Mouse (Mus musculus) CH12F3 (cell line): ENCODE results near the gene Rab7b.

ENCODE experiments used
- in situ Hi-C: fragments of 300-500 bp; cut with MboI; formaldehyde crosslinking; loops from 2 replicates; pipeline ENCODE4 v1.14.3; 2020; ENCODE audit warnings: low sequenced_read_pairs

Gene Rab7b

DNA sequence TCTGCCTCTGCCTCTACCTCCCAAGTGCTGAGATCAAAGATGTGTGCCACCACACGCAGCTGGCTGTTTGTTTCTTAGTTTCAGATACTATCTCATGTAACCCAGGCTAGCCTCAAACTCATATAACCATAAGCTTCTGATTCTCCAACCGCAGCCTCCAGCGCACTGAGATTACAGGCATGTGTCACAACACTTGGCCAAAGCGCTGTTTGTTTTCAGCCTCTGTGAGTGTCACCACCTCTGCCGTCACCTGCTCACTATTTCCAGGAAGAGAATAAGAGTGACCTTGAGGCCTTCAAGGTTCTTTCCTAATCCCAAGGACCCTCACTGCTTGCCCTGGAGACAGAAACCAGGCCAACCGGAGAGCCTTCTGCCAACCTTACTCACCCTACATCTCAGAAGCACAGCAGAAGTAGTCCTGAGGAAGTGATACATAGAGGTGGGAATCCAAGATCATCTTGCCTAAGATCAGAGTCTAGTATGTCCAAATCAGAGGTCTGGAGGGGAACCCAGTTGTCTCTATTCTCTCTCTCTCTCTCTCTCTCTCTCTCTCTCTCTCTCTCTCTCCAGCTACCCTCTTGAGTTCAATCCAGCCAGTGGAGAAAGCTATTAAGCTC, 46.3 kb downstream of the Rab7b start:
- in situ Hi-C loops: no loop called here

DNA sequence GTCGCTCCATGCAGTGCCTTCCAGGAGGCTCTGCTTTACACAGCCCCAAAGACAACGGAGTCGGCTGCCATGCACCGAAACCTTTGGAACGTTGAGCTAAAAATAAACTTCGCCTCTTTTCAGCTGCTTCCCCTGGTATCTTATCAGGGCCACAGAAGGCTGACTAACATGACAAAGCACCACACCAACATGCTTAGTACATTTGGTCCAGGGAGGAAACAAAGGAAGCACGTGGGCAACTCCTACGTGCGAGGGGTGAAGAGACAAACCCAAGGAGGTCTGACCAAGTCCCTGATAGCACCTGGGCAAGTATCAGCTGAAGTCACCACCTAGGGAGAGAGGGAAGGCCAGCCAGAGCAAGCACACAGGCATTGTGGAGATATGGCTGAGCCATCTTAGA, 48.0 kb downstream of the Rab7b start:
- in situ Hi-C loops: no loop called here

DNA sequence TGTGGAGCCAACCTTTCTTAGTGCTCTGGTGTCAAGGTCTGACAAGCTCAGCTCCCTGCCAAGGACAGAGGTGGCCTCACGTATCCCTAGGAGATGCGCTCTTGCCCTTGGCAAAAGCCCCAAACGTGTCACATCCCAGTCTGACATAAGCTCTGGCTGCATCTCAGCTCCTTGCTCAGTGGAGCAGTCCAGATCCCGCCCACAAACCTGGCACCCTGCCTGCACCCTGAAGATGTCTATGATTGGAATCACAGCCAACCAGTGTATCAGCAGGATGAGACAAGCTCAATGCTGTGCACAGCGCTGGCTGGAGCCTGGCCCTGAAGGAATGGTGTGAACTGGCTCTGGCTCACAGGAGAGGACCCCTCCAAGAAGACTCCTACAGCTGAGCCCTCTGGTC, 48.8 kb downstream of the Rab7b start:
- in situ Hi-C loops: no loop called here

DNA sequence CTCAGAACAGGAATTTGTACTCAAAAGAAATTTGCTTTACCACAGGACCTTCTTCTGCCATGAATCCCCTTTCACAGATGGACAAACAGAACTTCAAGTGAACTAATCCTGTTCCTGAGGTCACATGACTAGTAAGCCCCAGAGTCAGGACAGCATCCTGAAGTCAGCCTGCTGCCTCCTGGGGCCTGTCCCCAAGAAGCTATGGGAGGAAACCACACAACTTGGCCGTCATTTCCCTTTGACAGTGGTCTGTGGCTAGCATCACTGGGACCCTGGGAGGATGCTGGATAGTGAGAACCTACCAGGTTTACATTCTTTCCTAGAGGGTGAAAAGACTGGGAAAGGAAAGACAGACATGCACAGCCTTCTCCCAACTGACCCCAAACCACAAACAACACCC, 50.3 kb downstream of the Rab7b start:
- in situ Hi-C loops: no loop called here

DNA sequence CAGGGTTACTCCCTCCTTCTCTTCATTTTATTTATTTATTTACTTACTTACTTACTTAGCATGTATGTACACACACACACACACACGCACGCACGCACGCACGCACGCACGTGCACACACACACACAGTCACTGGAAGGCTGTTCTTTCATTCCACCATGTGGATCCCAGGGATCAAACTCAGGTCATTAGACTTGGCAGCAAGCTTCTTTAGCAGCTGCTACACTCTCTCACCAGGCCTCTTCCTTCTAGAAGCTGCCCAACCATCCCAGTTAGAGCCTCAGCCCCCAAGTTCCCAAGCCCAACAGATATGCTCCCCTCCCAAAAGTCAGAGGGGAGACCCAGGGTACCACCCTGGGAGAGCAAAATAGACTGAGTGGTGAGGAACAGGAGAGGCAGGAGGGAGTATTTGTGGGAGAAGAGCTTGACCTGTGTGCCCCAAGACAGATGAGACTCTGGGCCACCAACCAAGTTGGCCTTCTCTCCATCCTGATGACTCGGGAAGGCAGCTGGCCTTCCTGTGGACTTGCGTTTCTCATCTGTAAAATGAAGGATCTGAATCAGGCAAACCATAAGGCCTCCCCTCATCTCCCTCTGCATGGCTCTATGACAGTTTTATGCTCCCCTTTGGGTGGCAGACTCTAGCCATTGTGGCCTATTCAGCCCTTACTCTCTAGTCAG, 51.1 kb downstream of the Rab7b start:
- in situ Hi-C loops: no loop called here

DNA sequence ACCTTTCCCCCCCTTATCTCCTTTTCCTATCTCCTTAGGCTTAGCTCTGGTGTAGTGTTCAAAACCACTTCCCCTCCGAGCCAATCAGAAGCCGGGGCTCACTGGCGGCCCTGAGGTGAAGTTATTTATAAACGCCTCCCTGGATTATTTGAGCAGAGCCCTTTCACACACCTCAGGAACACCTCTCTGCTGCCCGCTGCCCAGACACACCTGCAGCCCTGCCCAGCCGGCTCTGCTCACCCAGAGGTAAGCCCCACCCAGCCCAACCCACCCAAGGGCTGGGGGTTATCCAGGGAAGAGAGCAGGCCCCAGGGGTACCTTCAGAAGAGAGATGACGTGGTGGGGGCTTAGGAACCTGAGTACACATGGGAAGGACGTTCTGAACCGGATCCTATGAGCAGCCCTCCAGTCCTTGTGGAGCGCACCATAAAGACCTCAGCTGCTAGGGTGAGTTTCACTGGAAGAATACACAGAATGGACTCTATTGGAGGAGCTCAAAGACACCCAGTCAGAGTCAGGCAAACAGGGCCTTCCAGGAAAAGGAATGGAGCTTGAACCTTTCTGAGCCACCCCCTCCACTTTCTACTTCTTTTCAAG, 55.5 kb downstream of the Rab7b start, which contains the start of gene Slc26a9:
Gene Slc26a9 (plus strand): TSS at position 155 of the 597 bp plus-strand sequence.
- in situ Hi-C loops: no loop called here

DNA sequence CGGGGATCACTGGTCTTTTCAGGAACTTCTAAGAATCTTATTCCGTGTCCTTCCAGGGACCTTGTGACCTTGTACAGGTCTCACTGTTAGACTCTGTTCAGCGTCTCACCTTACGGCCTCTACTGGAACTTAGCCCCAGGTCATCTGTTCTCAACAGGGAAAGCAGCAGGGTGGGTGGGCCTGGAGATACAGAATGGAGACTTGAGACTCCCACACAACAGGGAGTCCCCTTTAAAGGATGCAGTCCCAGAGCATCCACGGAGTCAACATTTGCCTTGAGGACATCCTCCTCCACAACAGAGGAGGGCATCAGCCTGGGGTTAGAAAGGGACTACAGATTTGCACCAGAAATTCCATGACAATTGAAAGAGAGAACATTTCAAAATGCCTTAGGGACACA, 56.9 kb downstream of the Rab7b start:
- in situ Hi-C loops: no loop called here

DNA sequence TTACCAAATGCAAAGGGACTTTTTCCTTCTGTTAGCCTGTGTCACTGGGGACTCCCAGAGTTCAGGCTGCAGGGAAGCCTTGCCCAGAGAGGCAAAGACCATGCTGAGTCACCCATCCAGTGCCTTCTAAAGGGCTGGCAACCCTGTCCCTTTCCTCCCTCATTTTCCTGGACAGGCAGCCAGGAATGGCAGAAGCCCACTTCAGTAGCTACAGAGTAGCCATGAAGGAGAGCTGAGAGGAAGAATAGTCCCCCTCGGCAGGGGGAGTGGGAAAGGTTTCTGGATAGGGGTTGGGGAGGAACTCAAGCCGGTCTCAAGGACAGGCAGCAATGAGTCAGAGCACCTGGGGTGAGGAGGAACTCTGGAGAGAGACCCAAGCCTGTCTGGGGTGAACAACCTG, 59.3 kb downstream of the Rab7b start:
- in situ Hi-C loops: no loop called here

DNA sequence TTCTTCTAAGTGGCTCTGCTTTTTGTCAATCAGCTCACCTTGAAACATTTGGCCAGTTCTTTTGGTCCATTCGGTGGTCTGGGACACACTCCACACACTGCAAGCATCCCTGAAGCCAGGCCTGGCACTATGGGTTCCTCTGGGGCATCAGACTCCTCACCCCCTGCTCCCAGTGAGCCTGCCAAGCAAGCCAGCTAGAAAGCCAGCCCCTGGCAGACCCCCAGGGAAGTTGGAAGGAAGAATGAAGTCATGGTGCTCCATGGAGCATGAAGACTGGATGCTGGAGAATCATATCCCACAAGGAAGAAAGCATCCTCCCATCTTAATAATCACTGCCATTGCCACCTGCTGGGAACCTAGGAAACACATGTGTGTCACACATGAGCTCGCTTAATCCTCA, 60.1 kb downstream of the Rab7b start:
- in situ Hi-C loops: no loop called here

DNA sequence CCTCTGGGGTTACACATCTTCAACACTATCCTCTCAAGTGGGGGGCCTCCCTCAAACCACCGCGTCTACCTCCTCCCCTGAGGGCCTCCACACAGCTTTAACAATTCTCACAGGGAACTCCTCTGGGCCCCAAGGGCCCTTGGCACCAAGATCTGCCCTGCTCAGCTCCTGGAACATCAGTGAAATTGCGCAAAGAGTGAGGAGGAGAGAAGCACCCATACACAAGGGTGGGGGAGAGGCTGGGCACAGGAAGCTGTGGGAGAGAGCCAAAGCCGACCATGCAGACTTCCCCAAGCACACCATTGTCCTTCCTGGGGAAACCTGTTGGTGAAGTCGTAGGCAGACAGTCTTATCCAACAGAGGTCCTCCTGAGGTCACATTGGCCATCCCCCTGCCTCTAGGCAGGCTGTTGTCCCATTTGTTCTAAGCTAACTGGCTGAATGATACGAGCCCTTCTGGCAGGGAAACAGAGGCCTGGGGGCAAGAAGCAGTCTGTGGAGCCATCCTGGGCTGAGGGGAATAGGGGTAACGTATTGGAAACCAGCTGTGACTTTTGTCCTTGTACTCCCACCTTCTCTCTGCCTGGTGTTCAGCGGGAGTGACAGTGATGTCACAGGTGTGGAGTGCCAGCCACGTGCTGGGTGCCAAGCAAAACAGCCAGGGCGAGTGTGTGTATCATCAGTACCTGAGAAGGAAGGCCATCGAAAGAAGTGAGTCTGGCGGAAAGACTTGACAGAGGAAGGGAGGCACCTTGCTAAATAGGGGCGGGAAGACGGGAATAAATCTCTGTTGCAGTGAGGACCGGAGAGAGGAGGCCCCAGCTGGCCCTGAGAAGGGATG, 61.4 kb downstream of the Rab7b start:
- in situ Hi-C loops: no loop called here

DNA sequence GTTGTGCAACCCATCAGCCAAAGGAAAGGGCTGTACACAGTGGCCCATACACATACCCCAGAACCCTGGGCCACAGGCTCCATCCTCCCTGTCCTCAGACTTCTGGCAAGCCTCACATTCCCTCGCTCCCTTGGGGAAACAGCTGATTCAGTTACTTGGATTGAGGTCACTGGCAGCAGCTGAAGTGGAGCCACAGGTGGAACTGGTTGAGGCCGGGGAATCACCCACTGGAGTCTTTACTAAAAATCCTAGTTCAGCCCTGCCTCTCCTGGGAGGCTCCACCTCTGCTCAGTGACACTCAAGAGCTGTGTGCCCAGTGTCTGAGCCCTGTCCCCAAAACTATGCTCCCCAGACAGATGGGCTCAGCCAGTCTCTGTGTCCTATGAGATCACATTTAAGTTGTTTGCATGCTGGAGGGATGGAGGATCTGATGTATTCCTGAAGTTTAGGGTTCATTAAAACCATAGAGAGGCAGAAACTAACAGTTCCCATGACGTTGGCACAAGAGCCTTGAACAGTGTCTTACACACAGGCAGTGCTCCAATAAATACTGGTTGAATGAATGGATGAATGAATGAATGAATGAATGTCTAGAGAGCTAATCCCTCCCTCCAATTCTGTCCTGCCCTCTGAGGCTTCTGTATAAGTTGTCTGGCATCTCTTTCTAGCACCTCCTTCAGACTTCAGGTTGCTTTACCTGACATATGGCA, 62.8 kb downstream of the Rab7b start:
- in situ Hi-C loops: no loop called here

DNA sequence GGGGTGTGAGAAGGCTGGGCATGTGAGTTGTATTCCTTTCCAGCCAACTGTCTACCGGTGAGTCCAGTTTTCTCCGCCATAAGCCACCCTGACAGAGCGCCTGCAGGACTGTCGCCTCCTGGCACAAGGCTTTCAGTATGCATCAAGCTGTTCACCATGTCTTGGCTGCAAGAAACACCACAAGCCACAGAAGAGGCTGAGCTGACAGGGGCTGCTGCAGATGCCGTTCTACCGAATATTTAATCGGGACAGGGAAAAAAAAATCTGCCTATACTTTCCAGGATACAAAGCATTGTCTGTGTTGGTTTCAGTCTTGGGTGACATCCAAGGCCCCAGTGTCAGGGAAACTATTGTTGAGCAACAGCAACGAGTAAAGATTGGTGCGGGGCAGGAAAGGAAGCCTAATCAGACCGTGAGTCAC, 63.4 kb downstream of the Rab7b start:
- in situ Hi-C loops: no loop called here

DNA sequence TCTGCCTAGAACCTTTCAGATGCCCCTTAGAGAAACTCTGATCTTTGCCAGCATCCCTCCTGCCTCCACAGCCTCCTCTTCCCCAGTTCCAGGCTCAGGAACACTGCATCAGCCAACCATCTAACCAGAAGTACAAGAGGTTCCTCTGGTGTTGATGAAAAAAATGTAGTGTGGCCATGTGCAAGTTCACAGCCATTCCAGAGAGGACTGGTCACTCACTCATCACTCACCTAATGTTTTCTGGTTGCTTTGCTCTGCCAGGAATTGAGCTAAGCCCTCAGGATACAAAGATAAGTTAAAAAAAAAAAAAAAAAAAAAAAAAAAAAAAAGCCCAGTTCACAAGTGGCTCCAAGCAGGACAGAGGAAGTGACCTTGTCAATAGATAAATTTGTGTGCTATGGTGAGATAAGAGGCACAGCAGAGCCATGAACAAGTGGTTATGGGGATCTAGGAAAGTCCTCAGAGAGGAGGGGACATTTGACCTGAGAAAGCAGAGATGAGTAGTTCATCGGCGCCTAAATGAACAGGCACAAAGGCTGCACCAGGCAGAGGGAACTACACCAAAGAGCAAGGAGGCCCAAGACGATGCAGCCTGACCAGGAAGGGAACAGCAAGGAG, 65.8 kb downstream of the Rab7b start:
- in situ Hi-C loops: no loop called here

DNA sequence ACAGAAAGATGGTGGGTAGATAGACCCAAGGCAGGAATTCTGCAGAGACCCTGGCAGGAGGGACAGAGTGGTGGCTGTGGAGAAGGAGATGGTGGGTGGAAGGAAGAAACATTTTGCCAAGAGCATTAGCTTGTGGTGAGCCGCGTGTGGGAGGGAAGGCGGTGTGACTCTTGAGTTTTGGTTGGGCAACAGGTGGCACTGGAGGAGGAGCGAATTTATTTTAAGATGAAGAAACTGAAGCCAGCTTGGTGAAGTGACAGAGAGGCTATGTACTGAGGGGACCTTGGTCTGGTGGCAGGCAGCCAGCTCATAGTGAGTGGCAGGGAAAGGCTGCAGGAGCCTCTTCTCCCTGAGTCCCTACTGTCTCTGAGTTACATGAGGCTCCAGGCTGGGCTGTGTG, 66.4 kb downstream of the Rab7b start:
- in situ Hi-C loops: no loop called here

DNA sequence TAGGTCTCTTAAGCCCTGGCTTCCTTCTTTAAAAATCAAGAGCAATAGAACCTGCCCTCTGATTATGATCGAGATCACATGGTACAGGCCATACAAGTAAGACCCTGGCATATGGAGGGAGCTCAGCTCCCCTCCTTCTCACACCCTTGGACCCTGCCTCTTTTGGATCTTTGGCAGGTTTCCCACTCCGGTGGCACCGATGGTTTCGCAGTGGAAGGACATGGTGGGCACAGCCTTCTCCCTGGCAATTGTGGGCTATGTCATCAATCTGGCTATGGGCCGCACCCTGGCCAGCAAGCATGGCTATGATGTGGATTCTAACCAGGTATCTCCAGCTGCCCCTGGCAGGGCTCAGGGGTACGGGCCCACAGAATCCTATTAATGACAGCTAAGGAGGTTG, 68.7 kb downstream of the Rab7b start:
- in situ Hi-C loops: no loop called here

DNA sequence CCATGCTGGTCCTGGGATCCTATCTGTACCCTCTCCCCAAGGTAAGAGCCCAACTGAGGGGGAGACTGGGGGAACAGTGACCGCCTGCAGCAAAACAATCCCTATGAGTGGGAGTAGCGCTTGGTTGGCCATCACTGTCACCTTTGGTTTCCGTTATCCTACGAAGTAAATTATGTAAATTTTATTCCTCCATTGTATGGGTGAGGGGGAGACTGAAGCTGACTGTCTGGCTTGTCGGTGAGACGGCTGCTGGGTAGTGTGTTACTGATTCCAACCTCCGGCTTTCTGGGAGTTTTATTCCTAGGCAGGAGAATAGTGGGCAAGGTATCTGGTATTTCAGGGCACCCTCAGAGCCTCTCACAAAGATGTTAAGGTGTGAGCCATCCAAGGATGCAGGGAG, 70.3 kb downstream of the Rab7b start:
- in situ Hi-C loops: no loop called here

DNA sequence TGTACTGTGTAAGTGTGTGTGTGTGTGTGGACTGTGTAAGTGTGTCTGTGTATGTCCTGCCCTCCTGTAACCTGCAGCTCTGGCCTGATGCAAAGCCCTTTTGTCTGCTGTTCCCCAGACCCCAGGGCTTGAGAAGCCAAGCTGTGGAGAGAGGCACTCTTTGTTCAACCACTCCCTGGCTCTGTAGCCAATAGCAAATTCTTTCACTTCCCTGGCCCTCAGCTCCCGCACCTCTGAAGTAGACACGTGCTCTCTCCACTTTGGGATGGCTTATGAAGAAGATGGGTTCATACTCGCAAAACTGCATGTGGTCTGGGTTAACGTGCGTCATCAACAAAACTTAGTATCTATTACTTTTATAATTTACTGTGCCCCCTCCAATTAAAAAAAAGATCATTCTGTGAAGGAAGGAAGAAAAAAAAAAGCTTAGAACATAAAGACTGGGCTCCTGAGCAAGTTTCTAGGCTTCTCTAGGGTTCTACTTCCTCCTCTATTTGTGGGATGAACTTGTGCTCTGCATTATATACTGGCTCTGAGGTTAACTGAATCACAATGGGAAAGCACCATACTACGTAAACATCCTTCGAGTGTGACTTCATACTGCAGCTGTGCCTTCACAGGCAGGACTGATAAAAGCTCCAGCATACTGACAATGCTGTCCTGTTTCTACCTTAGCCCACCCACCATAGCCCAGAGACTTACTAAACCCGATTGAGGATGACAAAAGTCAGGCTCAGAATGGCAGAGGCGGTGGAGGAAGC, 71.4 kb downstream of the Rab7b start:
- in situ Hi-C loops: loop anchor here (5.0 to 10.0 kb wide), 2 partner anchors 53 to 155 kb away; no protein-coding TSS in a partner anchor

DNA sequence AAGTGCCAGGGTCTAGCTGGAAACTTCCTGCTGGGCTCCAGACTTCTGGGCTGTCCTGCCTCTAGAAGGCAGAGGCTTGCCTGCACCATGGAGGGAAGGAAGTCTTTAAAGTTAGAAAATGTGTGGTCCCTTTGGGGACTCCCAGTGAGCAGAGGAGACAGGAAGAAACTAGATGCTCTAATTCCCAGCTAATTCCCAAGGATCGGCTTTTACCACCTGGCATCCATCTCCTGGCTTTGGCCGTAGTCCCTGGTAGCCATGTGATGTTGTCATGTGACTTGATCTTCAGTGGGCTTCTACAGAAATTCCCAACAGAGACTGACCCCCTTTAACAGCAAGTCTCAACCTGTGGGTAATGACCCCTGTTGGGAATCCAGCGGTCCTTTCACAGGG, 71.9 kb downstream of the Rab7b start:
- in situ Hi-C loops: loop anchor here (5.0 to 10.0 kb wide), 2 partner anchors 53 to 156 kb away; no protein-coding TSS in a partner anchor

DNA sequence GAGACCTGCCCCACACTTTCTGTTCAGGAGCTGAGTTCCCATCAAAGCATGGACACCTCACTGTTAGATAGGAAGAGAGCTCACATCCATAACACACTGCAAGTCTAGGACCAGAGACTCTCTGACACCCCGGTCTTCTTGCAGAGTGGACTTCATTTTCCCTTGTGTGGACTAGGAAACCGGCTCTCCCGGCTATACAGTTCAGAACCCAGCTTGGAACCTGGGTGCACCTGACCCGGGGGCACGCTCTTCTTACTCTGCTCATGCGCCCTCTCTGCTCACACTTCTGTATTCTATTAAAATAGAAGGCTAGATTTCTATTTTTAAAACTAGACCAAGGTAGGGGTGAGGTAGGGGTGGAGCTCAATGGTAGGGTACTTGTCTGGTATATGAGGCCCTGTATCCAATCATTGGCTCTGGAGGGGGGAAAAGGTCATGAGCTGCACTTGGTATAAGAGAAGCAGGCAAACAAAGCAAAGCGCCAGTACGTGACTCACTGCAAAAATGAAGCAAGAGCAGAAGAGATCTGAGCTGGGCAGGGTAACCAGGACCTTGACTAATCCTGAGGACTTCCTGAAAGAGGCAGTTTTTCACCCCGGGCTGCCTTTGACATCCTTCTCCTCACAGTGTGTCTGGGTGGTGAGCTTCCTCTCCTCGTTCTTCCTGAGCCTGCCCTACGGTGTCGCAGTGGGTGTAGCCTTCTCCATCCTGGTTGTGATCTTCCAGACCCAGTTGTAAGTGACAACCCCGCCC, 72.8 kb downstream of the Rab7b start:
- in situ Hi-C loops: loop anchor here (5.0 to 10.0 kb wide), 2 partner anchors 54 to 156 kb away; no protein-coding TSS in a partner anchor
